Mouse (Mus musculus) liver, adult 2 months (tissue): ENCODE results near the gene A630095N17Rik. TPM values are rescaled to one million over a fixed set of nuclear protein-coding genes. Genes with fewer than 3 reads are reported as not detected.

Experiments used
- DNase-seq: peaks from one replicate; pipeline ENCODE4 v3.0.0-alpha.2; 2011; ENCODE audit warnings: low read depth, low spot score; ENCODE audit errors: extremely low read depth
- H3K27ac ChIP-seq: fragments of 200-500 bp; replicated peaks from 2 replicates; pipeline ENCODE4 v1.5.1; 2012; ENCODE audit warnings: low read depth, mild to moderate bottlenecking, control low read depth, inconsistent platforms, low read length; ENCODE audit not compliant: insufficient read depth
- H3K27me3 ChIP-seq: fragments of 200-500 bp; 2 replicates; pipeline ENCODE4 v1.6.1; 2012; ENCODE audit warnings: mild to moderate bottlenecking, moderate library complexity, low read length, inconsistent platforms; ENCODE audit not compliant: control insufficient read depth, insufficient read depth
- H3K36me3 ChIP-seq: fragments of 200-500 bp; 2 replicates; pipeline ENCODE4 v1.6.1; 2012; ENCODE audit warnings: low read length, inconsistent platforms; ENCODE audit not compliant: control insufficient read depth, insufficient read depth
- H3K4me1 ChIP-seq: fragments of 200-500 bp; 2 replicates; pipeline ENCODE4 v1.6.1; 2011; ENCODE audit warnings: low read length; ENCODE audit not compliant: control insufficient read depth, insufficient read depth
- H3K4me3 ChIP-seq: fragments of 200-500 bp; 2 replicates; pipeline ENCODE4 v1.5.1; 2011; ENCODE audit warnings: low read depth, mild to moderate bottlenecking, control low read depth, low read length, moderate library complexity; ENCODE audit not compliant: insufficient read depth
- H3K79me2 ChIP-seq: fragments of 200-500 bp; 2 replicates; pipeline ENCODE4 v1.6.1; 2012; ENCODE audit warnings: inconsistent platforms, mild to moderate bottlenecking, low read length, moderate library complexity; ENCODE audit not compliant: control insufficient read depth, insufficient read depth
- H3K9ac ChIP-seq: fragments of 200-500 bp; 2 replicates; pipeline ENCODE4 v1.6.1; 2012; ENCODE audit warnings: low read depth, mild to moderate bottlenecking, control low read depth, inconsistent platforms, low read length
- CTCF ChIP-seq: fragments of 200-500 bp; IDR thresholded peaks from 2 replicates; pipeline ENCODE4 v1.5.1; 2011; ENCODE audit warnings: low read depth, low read length, control low read depth
- POLR2A ChIP-seq: fragments of 200-500 bp; IDR thresholded peaks from 2 replicates; pipeline ENCODE4 v1.6.1; 2011; ENCODE audit warnings: low read length, control low read depth; ENCODE audit not compliant: insufficient read depth; ENCODE audit errors: extremely low read depth
- whole genome bisulfite sequencing: fragments of 180-500 bp; shearing (Covaris S2); methylation state at CpG from one replicate; pipeline ENCODE4 v1.1.7; 2018; 5-methylcytosine and 5-hydroxymethylcytosine counted together
- polyA plus RNA-seq: library from polyadenylated mRNA; depleted of rRNA; stranded (reverse); fragments of >200 nt; gene quantifications from 2 replicates; pipeline ENCODE4 v1.2.3, GENCODE M21; 2012
- total RNA-seq: library from RNA; depleted of rRNA; stranded (reverse); fragments of >200 nt; gene quantifications from 2 replicates; pipeline ENCODE4 v1.2.3, GENCODE M21; 2014

The A630095N17Rik gene
- total and polyA plus RNA-seq, 2 experiments = not detected

GRCm38 (mm10) chr1:75223532-75223931, 8.4 kb downstream of the A630095N17Rik start:
- no peak for DNase-seq
- H3K4me3 ChIP-seq = no peak overlapping the region
- H3K4me1 ChIP-seq = peaks cover 7% of the 10 kb centered on the region
- WGBS = 66% methylated on average over 6 of the region's 6 CpGs
- TF ChIP-seq POLR2A = no peak
- no peak for TF ChIP-seq CTCF
- peaks cover 4% of the 10 kb centered on the region; the same call in 1 of the 2 replicates for H3K79me2 ChIP-seq
- H3K27me3 ChIP-seq = no peaks in the 10 kb centered on the region
- no peak overlapping the region for H3K27ac ChIP-seq
- H3K36me3 ChIP-seq = no peaks in the 10 kb centered on the region
- H3K9ac ChIP-seq = no peak overlapping the region

- no peak for TF ChIP-seq POLR2A
- no peak for TF ChIP-seq CTCF
- H3K4me1 ChIP-seq = peaks cover 7% of the 10 kb centered on the region
- H3K27ac ChIP-seq = no peak overlapping the region
- no peak overlapping the region for H3K4me3 ChIP-seq
- 79% methylated on average over 6 of the region's 6 CpGs for WGBS
- no peak for DNase-seq
- no peaks in the 10 kb centered on the region for H3K27me3 ChIP-seq
- no peak overlapping the region for H3K9ac ChIP-seq
- peaks cover 6% of the 10 kb centered on the region; the same call in 1 of the 2 replicates for H3K79me2 ChIP-seq
- no peaks in the 10 kb centered on the region for H3K36me3 ChIP-seq
Observed at GRCm38 (mm10) chr1:75222926-75223325, 9.0 kb downstream of the A630095N17Rik start.

GRCm38 (mm10) chr1:75221538-75221937, 10.4 kb downstream of the A630095N17Rik start:
- no peaks in the 10 kb centered on the region for H3K36me3 ChIP-seq
- no peak overlapping the region for H3K4me3 ChIP-seq
- H3K27ac ChIP-seq = no peak overlapping the region
- H3K79me2 ChIP-seq = peaks cover 6% of the 10 kb centered on the region; the same call in 1 of the 2 replicates
- DNase-seq = no peak
- TF ChIP-seq CTCF (no peak), POLR2A (no peak)
- 91% methylated on average over 3 of the region's 3 CpGs for WGBS
- no peak overlapping the region for H3K9ac ChIP-seq
- H3K4me1 ChIP-seq = peaks cover 15% of the 10 kb centered on the region
- no peaks in the 10 kb centered on the region for H3K27me3 ChIP-seq

GRCm38 (mm10) chr1:75219531-75219930, 12.4 kb downstream of the A630095N17Rik start, which contains the start of gene Tuba4a:
Gene Tuba4a, minus strand, starts transcription at chr1:75219865.
- TF ChIP-seq CTCF (no peak), POLR2A (no peak)
- H3K4me1 ChIP-seq = peaks cover 29% of the 10 kb centered on the region
- WGBS = 2% methylated on average over 34 of the region's 34 CpGs
- H3K4me3 ChIP-seq = peak within 1 kb of the TSS; percentile 90
- H3K36me3 ChIP-seq = peaks cover 10% of the 10 kb centered on the region; the same call in 1 of the 2 replicates
- peak within 1 kb of the TSS; percentile 93 for H3K27ac ChIP-seq
- peak within 1 kb of the TSS; percentile 93 for H3K9ac ChIP-seq
- DNase-seq = no peak
- peaks cover 6% of the 10 kb centered on the region; the same call in 1 of the 2 replicates for H3K79me2 ChIP-seq
- no peaks in the 10 kb centered on the region for H3K27me3 ChIP-seq

- TF ChIP-seq POLR2A = peak; percentile 99
- peak; percentile 26 for TF ChIP-seq CTCF
- peaks cover 11% of the 10 kb centered on the region; the same call in 1 of the 2 replicates for H3K36me3 ChIP-seq
- peaks cover 6% of the 10 kb centered on the region; the same call in 1 of the 2 replicates for H3K79me2 ChIP-seq
- H3K27me3 ChIP-seq = no peaks in the 10 kb centered on the region
- H3K4me3 ChIP-seq = peak overlapping the region; percentile 90
- WGBS = under 1% methylated on average over 24 of the region's 24 CpGs
- peak overlapping the region; percentile 93 for H3K27ac ChIP-seq
- DNase-seq = peak; percentile 88
- H3K4me1 ChIP-seq = peaks cover 32% of the 10 kb centered on the region
- H3K9ac ChIP-seq = peak overlapping the region; percentile 93
Observed at GRCm38 (mm10) chr1:75219078-75219477, 12.8 kb downstream of the A630095N17Rik start.

GRCm38 (mm10) chr1:75218227-75219001, 13.5 kb downstream of the A630095N17Rik start:
- Histone ChIP-seq H3K4me3 (peak overlapping the region; percentile 90), H3K9ac (peak overlapping the region; percentile 93), H3K27ac (peak overlapping the region; percentile 93), H3K36me3 (peaks cover 15% of the 10 kb centered on the region; the same call in 1 of the 2 replicates), H3K27me3 (no peaks in the 10 kb centered on the region), H3K79me2 (peaks cover 6% of the 10 kb centered on the region; the same call in 1 of the 2 replicates), H3K4me1 (peaks cover 38% of the 10 kb centered on the region)
- WGBS = 1% methylated on average over 38 of the region's 38 CpGs
- TF ChIP-seq CTCF (no peak), POLR2A (no peak)
- DNase-seq = peak; percentile 39
